Mouse (Mus musculus): ENCODE data around the gene Npas2. TPM values are rescaled to one million over a fixed set of nuclear protein-coding genes. Genes with fewer than 3 reads are reported as not detected.

Gene Npas2
- total RNA-seq, 2 experiments from 2014 or later = 6.2 to 7.6 TPM

DNA sequence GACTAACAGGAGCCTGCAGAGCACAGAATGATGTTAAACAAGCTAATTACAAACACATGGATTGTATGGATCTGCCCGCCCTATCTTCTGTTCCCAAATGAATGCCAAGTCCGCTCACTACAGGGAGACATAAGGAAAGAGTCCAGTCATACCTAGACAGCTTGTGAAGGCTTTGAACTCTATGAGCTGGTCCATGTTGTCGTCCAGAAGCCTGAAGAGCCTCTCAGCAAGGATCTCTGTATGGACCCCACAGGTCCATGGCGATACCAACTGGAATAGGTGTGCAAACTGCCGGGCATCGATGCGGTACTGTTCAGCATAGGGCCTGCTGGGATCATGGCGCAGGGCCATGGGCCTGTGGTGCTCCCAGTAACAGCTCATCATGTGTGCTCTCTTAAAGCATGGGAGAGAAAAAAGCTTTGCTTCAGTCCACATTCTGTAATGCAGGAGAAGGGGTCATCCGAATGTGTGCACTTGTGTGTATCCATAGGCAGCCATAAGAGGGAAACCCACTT lies 183.3 kb downstream of the Npas2 start:
- no peak for DNase-seq

DNA sequence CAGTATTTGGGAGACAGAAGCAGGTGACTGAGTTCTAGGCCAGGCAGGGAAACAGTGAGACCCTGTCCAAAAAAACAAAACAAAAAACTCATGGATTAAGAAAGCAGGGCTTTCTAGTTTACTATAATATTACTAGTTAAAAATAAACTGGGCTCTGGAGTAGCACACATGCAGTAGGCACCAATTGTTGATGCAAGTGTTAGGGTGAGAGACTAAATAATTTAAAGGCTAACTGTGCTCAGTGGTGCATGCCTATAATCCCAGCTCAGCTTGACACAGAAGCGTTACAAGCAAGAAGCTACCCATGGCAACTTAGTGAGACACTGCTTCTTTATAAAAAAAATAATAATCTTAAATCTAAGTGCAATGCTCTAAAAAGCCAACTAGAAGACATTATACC lies 185.0 kb downstream of the Npas2 start:
- DNase-seq = no peak

DNA sequence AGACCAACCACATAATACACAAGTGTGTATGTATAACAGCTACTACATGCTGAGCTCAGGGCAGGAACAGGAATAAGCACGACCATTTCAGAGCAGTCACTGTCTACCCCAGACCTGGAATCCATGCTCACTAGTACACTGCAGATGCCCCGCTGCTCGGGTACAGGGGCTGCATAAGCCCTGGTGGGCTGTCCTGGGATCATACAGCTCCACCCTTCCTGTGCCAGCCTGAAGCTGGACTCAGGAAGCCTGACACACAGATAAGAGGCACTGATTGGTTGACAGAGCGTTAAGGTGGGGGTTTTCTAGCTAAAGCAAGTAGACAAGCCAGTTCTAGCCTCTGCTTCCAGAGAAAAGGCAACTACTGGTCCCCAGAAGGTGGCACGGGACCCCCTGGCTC lies 185.5 kb downstream of the Npas2 start:
- no peak for DNase-seq

DNA sequence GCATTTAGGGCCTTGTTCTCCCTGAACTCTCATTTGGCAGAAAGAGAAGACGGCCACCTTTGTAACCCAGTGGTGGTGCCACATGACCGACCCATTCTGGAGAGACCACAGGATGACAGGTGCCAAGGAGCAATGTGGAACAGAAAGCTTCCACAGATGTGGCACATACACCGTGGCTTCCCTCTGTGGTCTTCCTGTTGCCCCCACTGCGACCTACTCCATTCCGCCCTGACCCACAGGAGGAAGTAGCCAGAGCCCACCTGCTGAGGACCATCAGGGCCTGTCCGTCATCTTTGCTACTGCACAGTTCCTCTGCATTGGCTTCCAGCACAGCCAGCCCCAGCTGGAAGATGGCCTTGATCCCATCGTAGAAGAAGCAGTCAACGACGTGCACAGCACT lies 187.5 kb downstream of the Npas2 start:
- DNase-seq = no peak

DNA sequence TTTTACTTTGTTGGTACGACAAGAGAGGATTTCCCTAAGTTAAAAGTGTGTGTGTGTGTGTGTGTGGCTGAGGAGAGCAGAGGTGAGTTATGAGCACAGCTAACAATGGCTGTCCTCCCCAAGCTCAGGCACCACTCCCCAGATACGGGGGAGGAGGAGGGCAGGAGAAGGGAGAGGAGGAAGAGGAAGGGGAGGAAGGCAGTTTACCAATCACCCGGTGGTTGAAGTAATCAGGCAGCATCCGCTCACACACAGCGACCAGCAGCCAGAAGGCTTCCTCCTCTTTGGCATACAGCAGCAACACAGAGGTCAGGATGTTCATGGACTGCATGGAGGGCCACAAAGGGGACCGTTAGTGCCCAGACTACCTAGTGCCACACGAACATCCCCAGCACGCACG lies 191.4 kb downstream of the Npas2 start:
- DNase-seq = no peak

DNA sequence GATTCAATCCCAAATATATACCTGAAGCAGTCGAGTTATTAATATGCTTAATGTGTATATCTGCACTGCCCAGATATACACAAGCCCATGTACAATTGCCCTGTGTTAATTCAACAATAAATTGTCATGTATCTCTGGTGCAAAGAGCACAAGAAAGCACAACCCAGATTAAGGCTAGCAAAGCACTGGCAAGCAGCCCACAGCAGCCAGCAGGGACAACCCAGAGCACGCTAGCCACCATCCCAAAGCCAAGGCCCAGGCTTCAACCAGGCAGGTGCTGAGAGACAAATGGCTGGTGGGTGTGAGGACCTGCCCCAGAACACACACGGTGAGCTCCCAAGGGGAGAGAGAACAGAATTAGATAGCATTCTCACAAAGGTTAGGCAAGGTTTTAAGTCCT lies 192.9 kb downstream of the Npas2 start:
- no peak for DNase-seq

DNA sequence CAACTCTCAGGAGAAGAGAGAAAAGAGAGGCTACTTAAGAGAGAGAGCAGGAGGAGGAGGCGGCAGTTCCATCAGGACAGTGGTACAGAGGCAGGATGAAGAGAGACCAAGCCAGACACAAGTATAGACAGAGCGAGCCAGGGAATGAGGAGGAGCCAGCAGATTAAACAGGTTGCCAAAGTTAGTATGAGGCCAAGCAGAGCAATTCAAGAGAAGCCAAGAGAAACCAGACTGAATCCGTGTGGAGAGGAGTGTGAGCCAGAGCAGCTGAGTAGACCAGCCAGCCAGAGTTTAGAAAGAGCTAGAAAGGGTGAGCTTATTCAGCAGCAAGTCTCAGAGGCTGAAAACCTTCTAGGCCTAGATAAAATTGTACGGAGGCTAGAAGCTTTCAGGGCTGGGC lies 194.0 kb downstream of the Npas2 start:
- no peak for DNase-seq

DNA sequence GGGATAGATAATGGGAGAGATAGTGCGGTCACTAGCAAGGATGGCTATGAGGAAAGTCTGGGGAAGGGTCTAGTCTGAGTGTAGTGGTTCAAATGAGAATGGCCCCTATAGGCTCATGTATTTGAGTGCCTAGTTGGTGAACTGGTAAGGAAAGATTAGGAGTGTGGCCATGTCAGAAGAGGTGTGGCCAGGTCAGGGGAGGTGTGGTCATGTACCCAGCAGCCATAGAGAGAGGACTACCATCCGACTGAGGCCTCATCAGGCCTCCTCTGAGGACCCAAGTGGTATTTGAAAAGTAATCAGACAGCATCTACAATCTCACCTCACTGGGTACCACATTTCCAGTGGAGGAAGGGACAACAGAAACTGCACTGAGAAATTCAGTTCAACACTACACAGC lies 194.6 kb downstream of the Npas2 start:
- DNase-seq = no peak

DNA sequence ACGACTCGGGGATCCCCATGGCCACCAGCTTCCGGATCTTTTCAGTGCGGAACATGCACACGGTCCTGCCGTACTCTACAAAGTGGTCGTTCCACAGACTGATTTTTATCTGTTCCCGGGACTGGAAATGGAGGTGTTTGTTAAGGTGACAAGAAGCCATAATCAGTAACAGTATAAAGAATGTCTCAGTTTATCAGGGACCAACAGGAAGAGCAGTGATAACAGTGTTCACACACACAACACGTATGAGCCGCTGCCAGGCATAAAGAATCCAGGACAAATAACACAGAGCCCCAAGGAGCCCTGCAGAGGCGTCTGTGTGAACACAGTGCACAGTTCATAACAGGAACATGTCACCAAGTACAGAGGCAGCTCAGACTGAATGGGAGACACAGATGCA lies 195.8 kb downstream of the Npas2 start:
- no peak for DNase-seq

DNA sequence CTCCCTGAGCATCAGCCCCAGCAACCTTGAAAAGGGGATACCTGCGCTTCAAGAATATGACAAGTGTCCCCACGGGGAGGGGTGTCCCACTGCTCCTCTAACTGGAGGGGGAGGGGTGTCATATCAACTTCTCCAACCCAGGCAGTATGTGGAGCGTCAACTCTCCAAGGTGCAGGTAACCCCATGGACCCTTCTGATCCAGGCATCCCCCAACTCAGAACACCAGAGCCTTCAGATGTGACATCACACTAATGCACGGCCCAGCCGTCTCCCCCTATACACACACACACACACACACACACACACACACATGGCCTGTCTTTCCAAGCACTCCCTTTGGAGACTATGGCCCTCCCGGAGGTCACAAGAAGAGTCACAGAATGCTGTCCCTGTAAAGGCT lies 198.1 kb downstream of the Npas2 start:
- no peak for DNase-seq

DNA sequence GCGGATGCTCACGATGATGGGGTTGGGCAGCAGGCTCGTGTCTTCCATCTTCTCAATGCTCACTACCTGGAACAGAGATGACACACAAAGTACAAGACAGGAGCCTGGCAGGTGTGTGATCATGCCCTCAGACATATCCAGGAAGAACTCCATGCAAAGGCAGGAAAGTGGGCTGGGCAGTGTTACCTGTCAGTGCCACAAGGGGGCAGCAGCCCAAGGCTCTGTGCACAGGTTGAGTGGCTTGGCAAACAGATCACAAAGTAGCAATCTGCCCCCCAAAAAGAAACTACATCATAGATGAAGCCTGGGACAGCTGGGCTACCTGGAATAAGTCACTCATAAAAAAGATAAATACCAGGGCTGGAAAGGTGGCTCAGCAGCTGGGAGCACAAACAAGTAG lies 198.7 kb downstream of the Npas2 start:
- peak; percentile 89 for DNase-seq

DNA sequence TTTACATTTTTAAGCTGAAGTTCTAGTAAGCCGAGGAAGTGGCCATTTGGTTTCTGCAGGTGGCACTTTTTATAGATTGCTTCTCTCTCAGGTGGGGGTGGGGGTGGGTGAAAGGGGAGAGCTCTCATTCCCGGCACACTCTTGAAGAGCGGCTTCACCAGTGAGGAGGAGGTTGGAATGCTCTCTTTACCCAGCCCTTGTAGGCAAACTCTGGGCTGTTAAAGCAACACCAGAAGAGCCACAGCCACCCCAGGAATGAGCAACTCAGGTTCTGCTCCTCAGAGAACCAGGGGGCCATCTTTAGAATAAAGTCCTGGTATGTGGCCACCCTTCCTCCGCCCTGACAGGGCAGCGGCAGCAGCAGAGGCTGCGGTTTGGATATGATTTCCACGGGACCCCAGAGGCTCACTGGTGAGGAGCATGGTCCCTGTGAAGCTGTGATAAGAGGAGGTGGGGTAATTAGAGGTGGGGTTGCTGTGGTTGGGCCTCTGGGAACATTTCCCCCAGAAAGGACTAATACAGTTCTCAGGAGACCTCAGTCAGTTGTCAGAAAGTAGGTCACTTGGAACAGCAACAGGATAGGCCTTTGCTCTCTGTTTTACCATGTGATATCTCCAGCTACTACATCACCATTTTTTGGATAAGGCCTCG lies 199.8 kb downstream of the Npas2 start:
- DNase-seq = no peak

DNA sequence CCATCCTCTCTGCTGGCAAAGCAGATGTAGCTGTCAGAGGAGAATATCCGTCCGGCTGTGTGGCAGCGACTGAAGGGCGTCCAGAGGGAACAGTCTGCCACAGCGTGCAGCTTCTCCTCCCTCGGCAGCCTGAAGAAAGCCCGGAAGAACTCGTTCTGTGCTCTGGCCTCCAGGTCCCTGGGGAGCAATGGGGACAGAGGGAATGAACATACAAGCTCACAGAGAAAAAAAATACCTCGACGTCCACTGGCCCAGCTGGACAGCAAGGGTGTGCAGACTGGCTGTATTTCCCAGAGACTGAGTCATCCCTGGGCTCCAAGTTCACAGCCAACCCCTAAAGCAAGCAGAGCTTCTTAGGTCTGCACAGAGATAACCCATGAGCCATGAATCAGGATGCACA lies 200.6 kb downstream of the Npas2 start:
- peak; percentile 25 for DNase-seq

DNA sequence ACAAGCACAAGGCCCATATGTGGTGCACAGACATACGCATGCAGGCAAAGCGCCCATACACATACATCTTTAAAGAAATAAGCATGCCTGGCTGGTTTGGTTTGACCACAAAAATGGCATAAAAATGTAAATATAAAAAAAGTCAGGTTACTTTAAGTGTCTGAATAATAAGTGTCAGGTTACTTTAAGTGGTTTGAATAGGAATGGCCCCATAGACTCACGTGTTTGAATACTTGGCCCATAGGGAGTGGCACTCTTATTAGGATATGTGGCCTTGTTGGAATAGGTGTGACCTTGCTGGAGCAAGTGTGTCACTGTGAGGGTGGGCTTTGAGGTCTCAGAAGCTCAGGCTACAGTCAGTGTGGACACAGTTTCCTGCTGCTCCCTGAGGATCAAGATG lies 201.1 kb downstream of the Npas2 start:
- no peak for DNase-seq

DNA sequence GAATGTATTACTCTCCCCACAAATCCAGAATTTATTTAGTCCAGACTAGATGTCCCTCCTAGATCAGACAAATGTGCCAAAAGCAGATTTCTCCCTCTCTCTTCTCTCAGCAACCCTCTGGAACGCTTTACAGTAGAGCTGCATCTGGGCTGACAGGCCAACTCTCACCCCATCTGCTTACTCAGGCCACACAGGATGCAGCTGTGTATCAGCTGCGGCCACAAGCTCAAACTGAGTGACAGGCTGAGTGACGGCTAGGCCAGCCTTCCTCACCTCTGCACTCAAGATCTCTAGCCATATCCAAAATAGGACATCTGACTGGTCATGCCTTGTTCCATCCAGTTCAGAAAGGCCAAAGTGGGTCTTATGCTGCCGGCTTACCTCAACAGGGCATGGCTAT lies 202.8 kb downstream of the Npas2 start:
- DNase-seq = no peak

DNA sequence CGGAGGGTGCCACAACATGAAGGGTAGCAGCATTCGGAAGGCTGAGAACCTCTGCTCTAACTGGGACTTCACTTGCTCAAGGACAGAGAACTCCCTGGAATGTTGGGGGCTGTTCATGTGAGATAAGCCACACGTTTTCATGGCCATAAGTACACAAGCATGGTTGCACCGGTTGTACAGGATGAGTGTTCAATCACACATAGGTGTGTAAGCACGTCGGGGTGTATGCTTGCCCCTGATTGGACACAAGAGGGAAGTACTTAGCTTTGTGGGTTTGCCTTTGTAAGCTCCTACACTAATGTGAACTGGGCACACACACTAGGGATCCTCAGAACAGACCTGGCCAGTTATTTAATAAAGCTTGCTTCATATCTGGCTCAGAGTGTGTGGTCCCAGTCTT lies 204.8 kb downstream of the Npas2 start:
- DNase-seq = no peak

DNA sequence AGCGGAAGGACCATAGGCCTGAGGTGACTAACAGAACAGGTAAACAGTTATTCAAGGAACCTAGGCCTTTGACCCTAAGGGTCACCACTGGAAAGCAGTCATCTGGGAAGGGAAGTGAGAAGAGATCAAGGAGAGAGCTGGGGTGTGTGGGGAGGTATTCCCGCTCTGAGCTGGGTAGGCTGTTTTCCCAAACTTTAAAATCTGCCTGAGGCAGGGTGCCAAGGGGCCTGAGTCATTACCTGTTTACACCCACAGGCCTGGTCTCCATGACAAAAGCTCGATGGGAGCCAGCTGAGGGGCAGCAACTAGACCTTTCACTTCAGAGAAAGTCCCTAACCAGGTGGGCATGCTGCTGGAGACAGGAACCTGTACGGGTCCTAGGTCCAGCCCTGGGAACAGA lies 205.7 kb downstream of the Npas2 start:
- DNase-seq = peak; percentile 55

DNA sequence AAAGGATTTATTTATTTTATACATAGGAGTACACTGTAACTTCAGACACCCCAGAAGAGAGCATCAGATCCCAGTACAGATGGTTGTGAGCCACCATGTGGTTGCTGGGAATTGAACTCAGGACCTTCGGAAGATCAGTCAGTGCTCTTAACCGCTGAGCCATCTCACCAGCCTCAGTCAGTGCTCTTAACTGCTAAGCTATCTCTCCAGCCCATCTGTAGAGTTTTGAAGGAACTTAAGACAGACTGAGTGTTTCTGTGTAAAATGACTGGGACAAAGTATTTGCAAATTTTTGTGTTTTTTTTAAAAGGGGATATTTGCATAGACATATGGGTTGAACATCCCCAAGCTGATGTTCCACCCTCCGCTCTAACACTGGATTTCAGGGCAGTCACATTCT lies 206.6 kb downstream of the Npas2 start:
- no peak for DNase-seq

DNA sequence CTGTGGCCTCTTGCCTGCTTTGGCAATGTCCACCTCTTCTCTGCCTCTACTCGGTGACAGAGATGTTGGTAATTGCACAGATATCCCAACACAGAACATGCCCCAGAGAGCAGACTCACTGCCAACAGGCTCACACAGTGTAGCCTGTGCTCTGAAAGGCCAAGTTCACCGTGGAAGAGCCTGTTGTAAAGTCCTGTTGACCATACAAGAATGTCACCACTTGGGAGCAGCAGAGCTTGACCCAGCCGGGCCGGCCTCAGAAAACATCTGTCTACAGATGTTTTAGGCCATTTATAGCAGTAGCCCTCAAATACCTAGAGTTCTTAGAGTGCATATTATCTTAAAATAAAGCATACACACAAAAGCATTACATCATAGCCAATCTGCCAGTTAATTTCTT lies 213.6 kb downstream of the Npas2 start:
- peak; percentile 33 for DNase-seq

DNA sequence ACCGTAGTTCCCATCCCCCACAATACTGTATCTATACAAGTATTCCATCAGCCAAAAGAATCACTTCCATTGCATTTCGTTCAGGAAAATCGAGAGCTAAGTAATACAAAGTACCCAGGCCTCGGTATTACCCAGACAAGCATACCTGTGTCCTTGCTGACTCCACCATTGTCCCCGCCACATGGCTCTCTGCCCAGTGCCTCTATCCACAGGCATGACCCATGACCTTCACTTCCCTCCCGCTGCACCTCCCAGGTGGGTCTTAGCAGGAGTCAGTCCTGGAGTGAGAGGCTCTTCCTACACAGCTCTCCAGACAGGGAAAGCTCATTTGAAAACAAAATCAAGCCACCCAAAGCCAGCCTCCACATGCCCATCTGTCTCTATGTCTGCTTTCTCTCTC lies 214.6 kb downstream of the Npas2 start:
- DNase-seq = no peak

DNA sequence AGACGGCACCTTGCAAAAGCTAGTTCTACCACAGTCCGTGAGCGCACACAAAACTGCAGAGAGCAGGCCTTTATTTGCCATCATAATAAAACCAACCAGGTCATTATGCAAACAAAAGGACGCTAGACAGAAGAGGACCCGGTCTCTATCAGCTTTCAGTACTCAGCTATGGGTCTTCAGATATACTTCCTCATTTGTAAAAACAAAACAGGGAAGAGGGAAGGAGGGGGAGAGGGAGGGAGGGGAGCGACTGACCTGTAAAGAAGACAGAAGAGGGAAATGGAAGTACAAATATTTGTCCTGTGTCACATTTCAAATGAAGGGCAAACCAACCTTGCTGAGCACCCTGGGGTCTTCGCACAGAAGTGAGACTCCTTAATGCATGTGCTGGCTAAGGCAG lies 215.1 kb downstream of the Npas2 start:
- DNase-seq = no peak

DNA sequence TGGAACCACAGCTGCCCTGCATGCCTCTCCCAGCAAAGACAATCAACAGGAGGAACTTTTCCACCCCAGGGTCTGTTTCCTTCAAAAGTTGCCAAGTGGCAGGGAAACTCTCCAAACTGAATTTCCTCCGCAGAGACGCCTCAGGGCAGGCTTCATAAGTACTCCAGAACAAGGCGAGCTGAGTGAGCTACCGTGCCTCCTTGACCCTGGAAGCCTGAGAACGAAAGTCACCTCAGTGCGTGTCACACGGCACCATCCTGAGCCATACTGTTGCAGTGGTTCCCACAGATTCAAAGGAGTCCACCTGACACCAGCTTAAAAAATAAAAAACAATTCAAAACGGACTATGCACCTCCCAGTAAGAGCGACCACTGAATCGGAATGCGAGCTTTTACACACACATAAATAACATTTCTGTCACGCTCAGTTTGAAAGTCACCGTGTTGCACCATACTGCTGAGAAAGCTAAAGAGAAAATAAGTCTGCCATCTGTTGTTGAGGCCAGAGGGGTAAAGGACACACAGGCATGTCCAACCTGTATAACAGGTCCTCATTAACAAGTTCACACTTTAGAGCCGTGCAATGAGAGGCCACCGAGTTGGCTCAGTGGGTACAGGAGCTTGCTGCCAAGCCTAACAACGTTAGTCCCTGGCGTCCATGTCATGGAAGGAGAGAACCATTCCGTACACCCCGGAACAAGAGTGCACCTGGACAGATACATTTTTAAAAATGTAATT lies 216.7 kb downstream of the Npas2 start:
- peak; percentile 20 for DNase-seq
